In genomic region chr9:61336179-61336578, GRCm38 (mm10) we compare ENCODE assay signal across 23 mouse cellular contexts. TPM values are rescaled to one million over a fixed set of nuclear protein-coding genes. Genes with fewer than 3 reads are reported as not detected.
DNase-seq lines count a peak whose midpoint lies in the region; ATAC-seq lines count a peak whose summit lies in the region.
"Had no signal": no experiment of that assay in that cellular context is flagged by ENCODE, and none has a peak within 500 bp of the region (broad histone marks: within the 10 kb centered on the region; RNA-seq: fewer than 3 reads in every experiment).

No protein-coding gene starts in this region.

- no peak for ATAC-seq in midbrain, embryonic 11.5 days (ENCODE audit: low FRiP score)
- ATAC-seq: activated CD4-positive, CD25-positive, alpha-beta regulatory T cell, adult 4 months; CD4-positive, CD25-positive, alpha-beta regulatory T cell, adult 4 months; Patski had no signal

- no peak for DNase-seq in midbrain, embryonic 10.5 days (ENCODE audit: low spot score)
- DNase-seq in midbrain, embryonic 11.5 days (ENCODE audit: low spot score, missing footprints): no peak
- DNase-seq in ES-CJ7 (ENCODE audit: low read depth, low spot score) (peak; percentile 55), R1 (ENCODE audit: low read depth, low spot score) (peak; percentile 42), ZHBTc4 (ENCODE audit: low read depth, low spot score) (peak; percentile 70)
- DNase-seq in spleen, adult 12 weeks (ENCODE audit: low spot score): no peak
- DNase-seq in thymus, adult 18-20 months: no peak
- no peak for DNase-seq in urinary bladder, postnatal 10 days (ENCODE audit: low spot score)
- DNase-seq: adrenal gland, adult 2 months; adrenal gland, adult 8-10 months; adrenal gland, postnatal 10 days; adrenal gland, postnatal 14 days; adrenal gland, postnatal 25 days; adrenal gland, postnatal 36 days; B cell, adult 2 months; cerebellum, adult 11 months; cerebellum, adult 11-12 months; cerebellum, adult 18-20 months; cerebellum, adult 8-10 months had no signal

- H3K4me3 ChIP-seq in midbrain, embryonic 10.5 days: no peak overlapping the region
- H3K4me3 ChIP-seq in midbrain, embryonic 11.5 days (ENCODE audit: low read depth, low read length): no peak overlapping the region

- H3K9ac ChIP-seq in midbrain, embryonic 11.5 days (ENCODE audit: low read length): no peak overlapping the region

- H3K4me2 ChIP-seq in midbrain, embryonic 11.5 days: no peak overlapping the region

- H3K27ac ChIP-seq in midbrain, embryonic 10.5 days (replicated peaks): 0 out of 2 replicates have a peak overlapping the region, but pooled peaks have one; percentile 14
- no peak overlapping the region for H3K27ac ChIP-seq in midbrain, embryonic 11.5 days (ENCODE audit: low read depth, low read length)

- H3K36me3 ChIP-seq in midbrain, embryonic 10.5 days: no peaks in the 10 kb centered on the region
- no peaks in the 10 kb centered on the region for H3K36me3 ChIP-seq in midbrain, embryonic 11.5 days (ENCODE audit: control insufficient read depth, insufficient read depth, low read length)
- H3K36me3 ChIP-seq: G1E had no signal

- peaks cover 53% of the 10 kb centered on the region for H3K4me1 ChIP-seq in midbrain, embryonic 10.5 days
- H3K4me1 ChIP-seq in midbrain, embryonic 11.5 days (ENCODE audit: control insufficient read depth, insufficient read depth, low read length): peaks cover 13% of the 10 kb centered on the region

- peaks cover 75% of the 10 kb centered on the region for H3K27me3 ChIP-seq in midbrain, embryonic 10.5 days (ENCODE audit: low read depth, poor library complexity, severe bottlenecking)
- H3K27me3 ChIP-seq in midbrain, embryonic 11.5 days (ENCODE audit: control insufficient read depth, insufficient read depth, low read length): peaks cover 7% of the 10 kb centered on the region; the same call in 1 of the 2 replicates
- H3K27me3 ChIP-seq: Patski had no signal

- no peaks in the 10 kb centered on the region for H3K9me3 ChIP-seq in midbrain, embryonic 10.5 days (replicated peaks)
- no peaks in the 10 kb centered on the region for H3K9me3 ChIP-seq in midbrain, embryonic 11.5 days (ENCODE audit: control insufficient read depth, low read length)
- H3K9me3 ChIP-seq: G1E had no signal

RNA-seq across cellular contexts. Expression of gene Tle3, which starts 36.0 kb away (rescaled TPM):
- polyA plus RNA-seq in midbrain, embryonic 10.5 days (2016; fragmentation: Nextera tagmentation; extraction: Ambion mirVana): 48.7 and 55.8 TPM in 2 replicates
- polyA plus RNA-seq in midbrain, embryonic 11.5 days (2014; fragmentation: Nextera tagmentation; extraction: Ambion mirVana): 38.2 and 38.9 TPM in 2 replicates

Comparison
In these comparisons a context has a peak if more than half of its experiments do, and no peak if none do; other contexts are left out.
1. DNase-seq: peak in ES-CJ7 (single experiment), R1 (single experiment) and ZHBTc4 (single experiment); none in midbrain, embryonic 10.5 days (single experiment), midbrain, embryonic 11.5 days (single experiment), spleen, adult 12 weeks (single experiment), thymus, adult 18-20 months (0 of 2) and urinary bladder, postnatal 10 days (single experiment).